Mouse (Mus musculus) kidney, embryonic 16.5 days (tissue): ENCODE results near the gene L3mbtl2. TPM values are rescaled to one million over a fixed set of nuclear protein-coding genes. Genes with fewer than 3 reads are reported as not detected.

Experiments used
- ATAC-seq: fragments of 200-750 bp; cut with Nextera tagmentation; 2 replicates; pipeline ENCODE4 v1.8.0; 2017; ENCODE audit warnings: moderate TSS enrichment; ENCODE audit not compliant: low FRiP score, low TSS enrichment
- H3K27ac ChIP-seq: fragments of 300-500 bp; sonication (generic); 2 replicates; pipeline ENCODE4 v1.5.1; 2014; ENCODE audit warnings: low read length
- H3K27me3 ChIP-seq: fragments of 300-500 bp; sonication (generic); 2 replicates; pipeline ENCODE4 v1.6.1; 2014; ENCODE audit warnings: low read length, control low read depth, mixed read lengths; ENCODE audit not compliant: insufficient read depth
- H3K36me3 ChIP-seq: fragments of 300-500 bp; sonication (generic); 2 replicates; pipeline ENCODE4 v1.6.1; 2014; ENCODE audit warnings: low read length, control low read depth, mixed read lengths; ENCODE audit not compliant: insufficient read depth
- H3K4me1 ChIP-seq: fragments of 300-500 bp; sonication (generic); 2 replicates; pipeline ENCODE4 v1.6.1; 2014; ENCODE audit warnings: low read length, control low read depth, mixed read lengths; ENCODE audit not compliant: insufficient read depth
- H3K4me2 ChIP-seq: fragments of 300-500 bp; sonication (generic); replicated peaks from 2 replicates; pipeline ENCODE4 v1.6.1; 2014; ENCODE audit warnings: low read depth, low read length
- H3K4me3 ChIP-seq: fragments of 300-500 bp; sonication (generic); 2 replicates; pipeline ENCODE4 v1.5.1; 2014; ENCODE audit warnings: mild to moderate bottlenecking, low read length
- H3K9ac ChIP-seq: fragments of 300-500 bp; sonication (generic); replicated peaks from 2 replicates; pipeline ENCODE4 v1.6.1; 2014; ENCODE audit warnings: low read length
- H3K9me3 ChIP-seq: fragments of 300-500 bp; sonication (generic); 2 replicates; pipeline ENCODE4 v1.6.1; 2016; ENCODE audit warnings: low read length, control low read depth
- WGBS: fragments of 180-500 bp; shearing (Covaris S2); extraction: QIAGEN DNeasy Blood & Tissue Kit; methylation state at CpG from one replicate; pipeline ENCODE4 v1.1.7; 2014; 5-methylcytosine and 5-hydroxymethylcytosine counted together
- polyA plus RNA-seq: library from polyadenylated mRNA; unstranded; fragments of >200 nt; fragmentation: Nextera tagmentation; extraction: Ambion mirVana; gene quantifications from 2 replicates; pipeline ENCODE4 v1.2.1, GENCODE M21; 2015

The L3mbtl2 gene
- polyA plus RNA-seq, 1 experiment from 2014 or later, result 26.2 TPM

GRCm38 (mm10) chr15:81702306-81703093, 38.8 kb downstream of the L3mbtl2 start:
- no peak for ATAC-seq
- H3K36me3 ChIP-seq, result peaks cover 36% of the 10 kb centered on the region

DNA sequence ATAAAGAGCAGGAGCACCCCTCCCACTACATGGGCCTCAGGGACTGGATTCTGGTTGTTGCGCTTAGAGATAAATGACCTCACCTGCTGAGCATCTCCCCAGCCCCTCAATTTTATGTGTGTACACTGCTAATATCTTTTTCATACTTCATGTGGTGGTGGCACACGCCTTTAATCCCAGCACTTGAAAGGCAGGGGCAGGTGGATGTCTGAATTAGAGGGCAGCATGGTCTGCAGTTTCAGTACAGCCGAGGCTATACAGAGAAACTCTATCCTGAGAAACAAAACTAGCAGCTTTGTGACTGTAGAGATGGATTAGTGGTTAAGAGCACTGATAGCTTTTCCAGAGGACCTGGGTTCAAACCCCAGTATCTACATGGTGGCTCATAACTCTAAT, 39.4 kb downstream of the L3mbtl2 start:
- WGBS, result 80% methylated on average over 3 of the region's 3 CpGs

More at GRCm38 (mm10) chr15:81702306-81703093, 38.8 kb downstream of the L3mbtl2 start:
- H3K9me3 ChIP-seq, result no peaks in the 10 kb centered on the region
- no peak overlapping the region; the same call in 1 of the 2 replicates for H3K27ac ChIP-seq
- no peaks in the 10 kb centered on the region for H3K27me3 ChIP-seq
- no peak overlapping the region for H3K4me3 ChIP-seq
- no peaks in the 10 kb centered on the region for H3K4me1 ChIP-seq
- no peak overlapping the region for H3K4me2 ChIP-seq
- 88% methylated on average over 13 of the region's 13 CpGs for WGBS
- no peak overlapping the region for H3K9ac ChIP-seq

GRCm38 (mm10) chr15:81708991-81709390, 45.3 kb downstream of the L3mbtl2 start:
- Histone ChIP-seq H3K9ac (no peak overlapping the region), H3K4me3 (no peak overlapping the region), H3K36me3 (peaks cover 81% of the 10 kb centered on the region), H3K27me3 (no peaks in the 10 kb centered on the region), H3K4me1 (no peaks in the 10 kb centered on the region), H3K9me3 (no peaks in the 10 kb centered on the region), H3K27ac (no peak overlapping the region), H3K4me2 (no peak overlapping the region)
- no peak for ATAC-seq
- WGBS, result 94% methylated on average over 11 of the region's 11 CpGs

More for the DNA sequence above, 39.4 kb downstream of the L3mbtl2 start:
- Histone ChIP-seq H3K4me1 (no peaks in the 10 kb centered on the region), H3K9me3 (no peaks in the 10 kb centered on the region), H3K4me3 (no peak overlapping the region), H3K27ac (no peak overlapping the region), H3K27me3 (no peaks in the 10 kb centered on the region), H3K4me2 (no peak overlapping the region), H3K36me3 (peaks cover 41% of the 10 kb centered on the region), H3K9ac (no peak overlapping the region)
- ATAC-seq, result no peak

DNA sequence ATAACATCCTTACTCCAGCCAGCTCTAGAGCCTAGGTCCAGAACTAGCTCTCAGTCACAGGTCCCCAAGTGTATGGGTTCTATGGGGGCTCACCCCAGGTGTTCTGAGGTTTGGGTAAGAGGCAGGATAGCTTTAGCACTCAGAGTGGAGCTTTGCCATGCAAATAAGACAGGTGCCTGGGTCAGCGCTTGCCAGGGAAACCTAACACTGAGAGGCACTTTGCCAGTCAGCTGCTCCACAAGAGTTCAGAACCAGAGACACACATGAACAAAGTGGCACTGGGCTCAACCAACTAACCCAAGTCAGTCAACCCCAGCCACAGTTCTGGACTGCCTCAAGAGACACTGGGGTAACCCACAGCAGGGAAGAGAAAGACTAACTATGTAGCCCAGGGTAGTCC, 46.0 kb downstream of the L3mbtl2 start:
- H3K9ac ChIP-seq, result no peak overlapping the region
- no peak for ATAC-seq
- H3K4me2 ChIP-seq, result no peak overlapping the region
- H3K36me3 ChIP-seq, result peaks cover 77% of the 10 kb centered on the region
- no peaks in the 10 kb centered on the region for H3K4me1 ChIP-seq
- WGBS, result 86% methylated on average over 1 of the region's 1 CpGs
- no peaks in the 10 kb centered on the region for H3K9me3 ChIP-seq
- H3K27me3 ChIP-seq, result no peaks in the 10 kb centered on the region
- no peak overlapping the region for H3K4me3 ChIP-seq
- H3K27ac ChIP-seq, result no peak overlapping the region

DNA sequence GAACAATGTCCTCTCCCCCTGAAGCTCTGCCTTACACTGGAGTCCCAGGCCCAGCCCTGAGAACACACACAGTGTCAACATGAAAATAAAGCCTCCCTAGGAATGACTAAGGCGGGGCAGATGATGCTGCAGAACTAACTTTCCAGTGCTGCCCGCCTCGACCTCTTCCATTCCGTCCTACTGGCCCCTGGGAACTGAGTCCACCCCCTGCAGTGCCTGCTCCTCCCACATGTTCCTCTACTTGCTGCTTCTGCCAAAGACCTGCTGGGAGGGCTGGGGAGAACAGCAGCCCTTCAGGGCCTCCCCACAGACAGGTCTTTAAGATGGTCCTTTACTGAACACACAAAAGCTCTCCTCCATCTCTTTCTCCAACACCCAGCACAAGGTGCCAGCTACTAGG, 47.1 kb downstream of the L3mbtl2 start:
- WGBS, result 75% methylated on average over 4 of the region's 4 CpGs
- H3K36me3 ChIP-seq, result peaks cover 74% of the 10 kb centered on the region
- H3K9me3 ChIP-seq, result no peaks in the 10 kb centered on the region
- no peaks in the 10 kb centered on the region for H3K4me1 ChIP-seq
- no peak overlapping the region for H3K27ac ChIP-seq
- no peak overlapping the region for H3K4me3 ChIP-seq
- H3K27me3 ChIP-seq, result no peaks in the 10 kb centered on the region
- H3K4me2 ChIP-seq, result no peak overlapping the region
- H3K9ac ChIP-seq, result no peak overlapping the region
- no peak for ATAC-seq

DNA sequence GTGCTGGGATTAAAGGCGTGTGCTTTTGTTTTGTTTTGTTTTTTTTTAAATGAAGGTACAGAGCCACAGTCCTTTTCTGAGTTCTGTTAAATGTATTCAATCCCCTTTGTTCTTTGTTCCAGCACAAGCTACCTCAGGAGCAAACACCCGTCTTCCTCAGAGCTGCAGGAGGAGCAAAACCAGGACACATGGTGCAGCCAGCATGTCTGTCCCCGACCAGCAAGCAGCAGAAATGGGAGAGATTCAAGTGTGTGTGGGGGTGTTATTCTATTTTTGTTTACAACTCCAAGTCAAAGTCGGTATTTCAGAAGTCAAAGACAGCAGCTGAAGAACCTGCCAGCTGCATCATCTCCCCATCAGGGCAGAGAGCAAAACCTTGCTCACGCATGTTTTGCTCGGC, 50.1 kb downstream of the L3mbtl2 start:
- ATAC-seq, result no peak
- H3K4me2 ChIP-seq, result no peak overlapping the region
- no peak overlapping the region for H3K9ac ChIP-seq
- H3K4me3 ChIP-seq, result no peak overlapping the region
- no peak overlapping the region for H3K27ac ChIP-seq
- peaks cover 81% of the 10 kb centered on the region for H3K36me3 ChIP-seq
- 74% methylated on average over 6 of the region's 6 CpGs for WGBS
- no peaks in the 10 kb centered on the region for H3K27me3 ChIP-seq
- no peaks in the 10 kb centered on the region for H3K4me1 ChIP-seq
- no peaks in the 10 kb centered on the region for H3K9me3 ChIP-seq

GRCm38 (mm10) chr15:81718336-81719138, 54.8 kb downstream of the L3mbtl2 start:
- ATAC-seq, result no peak

DNA sequence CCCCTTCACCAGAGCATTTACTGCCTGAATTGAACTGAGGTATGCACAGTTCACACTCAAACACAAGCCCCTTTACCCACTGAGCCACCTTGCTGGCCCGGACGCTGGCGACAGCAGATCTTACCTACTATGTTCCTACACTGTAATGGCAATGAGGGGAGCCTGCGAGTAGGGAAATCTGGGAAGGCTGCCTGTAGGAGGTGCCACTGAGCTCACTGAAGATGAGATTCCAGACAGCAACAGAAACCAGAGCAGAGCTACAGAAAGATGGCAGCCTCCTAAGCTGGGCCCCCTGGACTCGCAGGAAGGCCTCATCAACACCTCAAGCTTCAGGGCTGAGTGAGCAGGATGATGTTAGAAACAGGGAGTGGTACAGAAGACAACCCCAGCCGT, 55.4 kb downstream of the L3mbtl2 start:
- H3K9ac ChIP-seq, result no peak overlapping the region
- H3K27ac ChIP-seq, result no peak overlapping the region
- 85% methylated on average over 6 of the region's 6 CpGs for WGBS
- H3K36me3 ChIP-seq, result peaks cover 80% of the 10 kb centered on the region
- H3K4me2 ChIP-seq, result no peak overlapping the region
- H3K9me3 ChIP-seq, result no peaks in the 10 kb centered on the region
- no peaks in the 10 kb centered on the region for H3K27me3 ChIP-seq
- no peak overlapping the region for H3K4me3 ChIP-seq
- ATAC-seq, result no peak
- no peaks in the 10 kb centered on the region for H3K4me1 ChIP-seq

More at GRCm38 (mm10) chr15:81718336-81719138, 54.8 kb downstream of the L3mbtl2 start:
- Histone ChIP-seq H3K4me3 (no peak overlapping the region), H3K4me2 (no peak overlapping the region), H3K9ac (no peak overlapping the region), H3K36me3 (peaks cover 79% of the 10 kb centered on the region), H3K4me1 (no peaks in the 10 kb centered on the region), H3K9me3 (no peaks in the 10 kb centered on the region), H3K27me3 (no peaks in the 10 kb centered on the region), H3K27ac (no peak overlapping the region)
- WGBS, result 92% methylated on average over 9 of the region's 9 CpGs

DNA sequence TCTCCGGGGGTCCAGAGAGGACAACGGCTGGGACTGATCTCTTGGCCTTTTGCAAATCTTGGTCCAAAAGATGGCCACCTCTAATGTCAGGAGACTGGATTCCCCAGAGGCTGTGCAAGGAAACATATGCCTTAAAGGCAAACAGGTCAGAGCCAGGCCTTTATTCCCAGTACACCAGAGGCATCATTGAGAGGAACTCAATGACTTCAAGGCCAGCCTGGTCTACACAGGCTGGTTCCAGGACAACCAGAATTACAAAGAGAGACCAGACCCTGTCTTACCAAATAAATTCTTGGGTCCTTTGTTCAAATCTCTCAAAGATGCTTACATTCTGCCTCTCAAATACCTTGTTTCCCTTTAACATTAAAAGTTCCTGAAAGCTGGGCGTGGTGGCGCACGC, 58.7 kb downstream of the L3mbtl2 start:
- no peak for ATAC-seq
- Histone ChIP-seq H3K9me3 (no peaks in the 10 kb centered on the region), H3K27me3 (no peaks in the 10 kb centered on the region), H3K36me3 (peaks cover 60% of the 10 kb centered on the region), H3K27ac (no peak overlapping the region), H3K4me1 (no peaks in the 10 kb centered on the region), H3K4me3 (no peak overlapping the region), H3K4me2 (no peak overlapping the region), H3K9ac (no peak overlapping the region)
- 93% methylated on average over 5 of the region's 5 CpGs for WGBS

DNA sequence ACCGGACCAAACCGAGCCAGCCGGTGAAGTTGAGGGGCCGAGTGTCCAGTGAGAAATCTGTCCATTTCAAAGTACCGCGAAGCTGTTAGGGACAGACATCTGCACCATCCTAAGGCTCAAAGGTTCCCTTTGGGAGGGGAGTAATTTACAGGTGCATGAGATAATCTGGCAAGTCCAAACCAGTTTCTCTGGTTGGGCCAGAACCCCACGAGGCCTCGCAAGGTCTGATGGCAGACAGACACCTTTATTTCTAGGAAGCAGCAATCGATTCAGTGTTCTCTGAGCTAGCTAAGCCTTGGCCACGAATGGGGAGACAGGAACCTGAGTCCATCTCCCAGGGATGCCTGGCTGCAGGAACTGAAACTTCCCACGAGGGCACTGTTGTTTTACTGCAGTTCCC, 60.0 kb downstream of the L3mbtl2 start:
- H3K4me3 ChIP-seq, result no peak overlapping the region
- H3K4me2 ChIP-seq, result no peak overlapping the region
- H3K4me1 ChIP-seq, result peaks cover 11% of the 10 kb centered on the region
- no peaks in the 10 kb centered on the region for H3K27me3 ChIP-seq
- H3K27ac ChIP-seq, result no peak overlapping the region
- H3K9ac ChIP-seq, result no peak overlapping the region
- H3K9me3 ChIP-seq, result no peaks in the 10 kb centered on the region
- ATAC-seq, result no peak
- H3K36me3 ChIP-seq, result peaks cover 51% of the 10 kb centered on the region
- 89% methylated on average over 11 of the region's 11 CpGs for WGBS
